10 mouse cellular contexts compared by ENCODE assay signal in genomic region chr6:122595637-122596036, GRCm38 (mm10). TPM values are rescaled to one million over a fixed set of nuclear protein-coding genes. Genes with fewer than 3 reads are reported as not detected.
DNase-seq lines count a peak whose midpoint lies in the region; ATAC-seq and TF ChIP-seq lines count a peak whose summit lies in the region.
"Had no signal": no experiment of that assay in that cellular context is flagged by ENCODE, and none has a peak within 500 bp of the region (broad histone marks: within the 10 kb centered on the region; RNA-seq: fewer than 3 reads in every experiment).

No protein-coding gene starts in this region.

- no peak overlapping the region for H3K4me2 ChIP-seq in stomach, postnatal 0 days (replicated peaks; ENCODE audit: low read depth)

- WGBS in heart, embryonic 10.5 days, result 24% methylated on average over 7 of the region's 7 CpGs
- WGBS in kidney, adult 2 months, result 18% methylated on average over 7 of the region's 7 CpGs
- WGBS in stomach, postnatal 0 days, result 20% methylated on average over 7 of the region's 7 CpGs

- no peaks in the 10 kb centered on the region for H3K9me3 ChIP-seq in heart, embryonic 10.5 days
- no peaks in the 10 kb centered on the region for H3K9me3 ChIP-seq in stomach, postnatal 0 days (ENCODE audit: control insufficient read depth, low read length)

- H3K36me3 ChIP-seq in heart, embryonic 10.5 days, result no peaks in the 10 kb centered on the region
- H3K36me3 ChIP-seq in kidney, adult 2 months (ENCODE audit: control insufficient read depth, insufficient read depth, low read length), result no peaks in the 10 kb centered on the region
- no peaks in the 10 kb centered on the region for H3K36me3 ChIP-seq in stomach, postnatal 0 days (ENCODE audit: control insufficient read depth, insufficient read depth, low read length)

- no peaks in the 10 kb centered on the region for H3K4me1 ChIP-seq in heart, embryonic 10.5 days
- H3K4me1 ChIP-seq in kidney, adult 2 months (ENCODE audit: control insufficient read depth, insufficient read depth, low read length), result peaks cover 4% of the 10 kb centered on the region; the same call in 1 of the 2 replicates
- H3K4me1 ChIP-seq in stomach, postnatal 0 days (replicated peaks; ENCODE audit: control insufficient read depth, insufficient read depth), result no peaks in the 10 kb centered on the region

- peak; percentile 42; the same call in 1 of the 2 replicates for TF ChIP-seq CTCF in brain, embryonic 14.5 days (IDR thresholded peaks at IDR 0.05; ENCODE audit: borderline replicate concordance, extremely low read depth, insufficient read depth, insufficient read length)
- TF ChIP-seq CTCF in kidney, adult 2 months (conservative IDR thresholded peaks at IDR 0.05; ENCODE audit: insufficient read depth, insufficient read length, low read depth, low read length), result peak; percentile 59
- TF ChIP-seq CTCF in stomach, postnatal 0 days (IDR thresholded peaks at IDR 0.05; ENCODE audit: low read depth), result peak; percentile 72

- H3K9ac ChIP-seq in stomach, postnatal 0 days (ENCODE audit: low read length), result no peak overlapping the region

- H3K27me3 ChIP-seq in heart, embryonic 10.5 days (ENCODE audit: insufficient read depth, poor library complexity, severe bottlenecking), result no peaks in the 10 kb centered on the region
- no peaks in the 10 kb centered on the region for H3K27me3 ChIP-seq in kidney, adult 2 months (replicated peaks; ENCODE audit: control insufficient read depth, insufficient read depth, low read length)
- H3K27me3 ChIP-seq in stomach, postnatal 0 days (ENCODE audit: control insufficient read depth, insufficient read depth, low read length), result no peaks in the 10 kb centered on the region

- peak; percentile 58 to 65 for DNase-seq in heart, adult 18-20 months
- DNase-seq in heart, embryonic 10.5 days (ENCODE audit: low spot score), result no peak
- peak; percentile 32 for DNase-seq in CD4-positive, CD25-positive, alpha-beta regulatory T cell, adult 2 months (ENCODE audit: low read depth, low spot score)
- DNase-seq in brain, embryonic 14.5 days (ENCODE audit: low read depth), result peak; percentile 67
- DNase-seq in kidney, adult 2 months, result peak; percentile 67
- DNase-seq in lung, postnatal 25 days (ENCODE audit: low spot score), result peak; percentile 56
- DNase-seq in stomach, postnatal 0 days (ENCODE audit: low spot score), result peak; percentile 34
- DNase-seq in gastrocnemius, adult 8-10 months (ENCODE audit: low spot score in 2 of 2), result no peak

- no peak for TF ChIP-seq EP300 in stomach, postnatal 0 days (optimal IDR thresholded peaks at IDR 0.05)

- no peak overlapping the region for H3K27ac ChIP-seq in heart, embryonic 10.5 days
- no peak overlapping the region for H3K27ac ChIP-seq in kidney, adult 2 months (ENCODE audit: insufficient read depth, low read depth, low read length)
- H3K27ac ChIP-seq in stomach, postnatal 0 days (replicated peaks), result no peak overlapping the region

- ATAC-seq in stomach, postnatal 0 days (ENCODE audit: low FRiP score, low TSS enrichment), result 0 out of 2 replicates have a peak, but pooled peaks have one; percentile 36

- no peak for TF ChIP-seq POLR2A in brain, embryonic 14.5 days (IDR thresholded peaks at IDR 0.05; ENCODE audit: borderline replicate concordance, extremely low read depth, insufficient read depth, insufficient read length, poor library complexity, severe bottlenecking)
- no peak for TF ChIP-seq POLR2A in kidney, adult 2 months (IDR thresholded peaks at IDR 0.05; ENCODE audit: low read depth, low read length)

- H3K4me3 ChIP-seq in heart, embryonic 10.5 days, result no peak overlapping the region
- H3K4me3 ChIP-seq in kidney, adult 2 months (ENCODE audit: insufficient read depth, low read depth, low read length), result no peak overlapping the region
- H3K4me3 ChIP-seq in stomach, postnatal 0 days (ENCODE audit: low read depth, low read length), result no peak overlapping the region

RNA-seq across cellular contexts. Expression of gene Apobec1, which starts 6.6 kb away (rescaled TPM):
- total RNA-seq in heart, adult 18-20 months (2021), result 1 to 10 TPM; 4.5 to 5.1 TPM
- 0.43 and 0.64 TPM in 2 replicates for polyA plus RNA-seq in heart, embryonic 10.5 days (2016; fragmentation: Nextera tagmentation; extraction: Ambion mirVana)
- polyA plus RNA-seq in brain, embryonic 14.5 days (2012; rRNA removed), result 1.9 and 3.5 TPM in 2 replicates
- polyA plus RNA-seq in kidney, adult 2 months (2012; rRNA removed), result 11.3 and 15.2 TPM in 2 replicates
- polyA plus RNA-seq in stomach, postnatal 0 days (2015; fragmentation: Nextera tagmentation; extraction: Ambion mirVana), result 7.3 and 7.8 TPM in 2 replicates
- total RNA-seq in gastrocnemius, adult 8-10 months (2022), result 1 to 10 TPM in 3 of 4 experiments, under 1 TPM in 1; 0.53 to 1.8 (median 1.3) TPM

RNA-seq across cellular contexts. Expression of gene Gdf3, which starts 14.2 kb away (rescaled TPM):
- total RNA-seq in heart, adult 18-20 months (2021), result not detected
- polyA plus RNA-seq in heart, embryonic 10.5 days (2016; fragmentation: Nextera tagmentation; extraction: Ambion mirVana), result 0.06 and 1.1 TPM in 2 replicates
- polyA plus RNA-seq in brain, embryonic 14.5 days (2012; rRNA removed), result not detected in 2 replicates
- not detected in 2 replicates for polyA plus RNA-seq in kidney, adult 2 months (2012; rRNA removed)
- polyA plus RNA-seq in stomach, postnatal 0 days (2015; fragmentation: Nextera tagmentation; extraction: Ambion mirVana), result not detected in 2 replicates
- not detected for total RNA-seq in gastrocnemius, adult 8-10 months (2022)

RNA-seq across cellular contexts. Expression of gene Dppa3, which starts 30.6 kb away (rescaled TPM):
- not detected for total RNA-seq in heart, adult 18-20 months (2021)
- not detected in 2 replicates for polyA plus RNA-seq in heart, embryonic 10.5 days (2016; fragmentation: Nextera tagmentation; extraction: Ambion mirVana)
- polyA plus RNA-seq in brain, embryonic 14.5 days (2012; rRNA removed), result not detected in 2 replicates
- not detected in 2 replicates for polyA plus RNA-seq in kidney, adult 2 months (2012; rRNA removed)
- not detected in 2 replicates for polyA plus RNA-seq in stomach, postnatal 0 days (2015; fragmentation: Nextera tagmentation; extraction: Ambion mirVana)
- not detected for total RNA-seq in gastrocnemius, adult 8-10 months (2022)
- polyA plus RNA-seq: intestine, embryonic 14.5 days; spleen, adult 2 months had no signal

RNA-seq across cellular contexts. Expression of gene Aicda, which starts 42.0 kb away (rescaled TPM):
- not detected for total RNA-seq in heart, adult 18-20 months (2021)
- polyA plus RNA-seq in heart, embryonic 10.5 days (2016; fragmentation: Nextera tagmentation; extraction: Ambion mirVana), result not detected in 2 replicates
- 0.25 and 0.75 TPM in 2 replicates for polyA plus RNA-seq in brain, embryonic 14.5 days (2012; rRNA removed)
- polyA plus RNA-seq in kidney, adult 2 months (2012; rRNA removed), result not detected in 2 replicates
- polyA plus RNA-seq in stomach, postnatal 0 days (2015; fragmentation: Nextera tagmentation; extraction: Ambion mirVana), result 0.04 TPM in 1 of 2 replicates, not detected in the other
- not detected for total RNA-seq in gastrocnemius, adult 8-10 months (2022)

Comparison
In these comparisons a context has a peak if more than half of its experiments do, and no peak if none do; other contexts are left out.
1. DNase-seq: peak in heart, adult 18-20 months (2 of 2), CD4-positive, CD25-positive, alpha-beta regulatory T cell, adult 2 months (single experiment), brain, embryonic 14.5 days (single experiment), kidney, adult 2 months (single experiment), lung, postnatal 25 days (single experiment) and stomach, postnatal 0 days (single experiment); none in heart, embryonic 10.5 days (single experiment) and gastrocnemius, adult 8-10 months (0 of 2).
2. Peak in every context shown above with its lines, with median percentiles within 50 percentile points of each other: CTCF ChIP-seq.